Mouse (Mus musculus) thymus, postnatal 4 days (tissue): ENCODE data around the gene Gm37240.
A peak's percentile ranks its signal among the peaks of the same experiment; 100 is the strongest.

Source experiments
- DNase-seq: peaks from one replicate; pipeline ENCODE4 v3.0.0; 2021

Gm37240 gene

DNA sequence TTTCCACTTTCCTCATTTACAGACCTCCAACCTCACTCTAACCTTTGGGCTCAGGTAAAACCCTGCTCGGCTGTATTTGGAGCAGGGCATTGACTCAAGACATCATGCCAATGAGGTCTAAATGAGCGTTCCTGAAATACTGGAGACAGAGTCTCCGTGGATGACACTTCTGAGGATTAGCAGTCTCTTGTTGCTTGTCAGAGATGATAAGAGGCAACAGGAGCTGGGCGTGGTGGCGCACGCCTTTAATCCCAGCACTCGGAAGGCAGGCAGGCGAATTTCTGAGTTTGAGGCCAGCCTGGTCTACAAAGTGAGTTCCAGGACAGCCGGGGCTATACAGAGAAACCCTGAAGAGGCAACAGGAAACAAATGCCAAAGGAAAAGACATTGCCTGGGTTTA, 1083.3 kb downstream of the Gm37240 start:
- no peak for DNase-seq

DNA sequence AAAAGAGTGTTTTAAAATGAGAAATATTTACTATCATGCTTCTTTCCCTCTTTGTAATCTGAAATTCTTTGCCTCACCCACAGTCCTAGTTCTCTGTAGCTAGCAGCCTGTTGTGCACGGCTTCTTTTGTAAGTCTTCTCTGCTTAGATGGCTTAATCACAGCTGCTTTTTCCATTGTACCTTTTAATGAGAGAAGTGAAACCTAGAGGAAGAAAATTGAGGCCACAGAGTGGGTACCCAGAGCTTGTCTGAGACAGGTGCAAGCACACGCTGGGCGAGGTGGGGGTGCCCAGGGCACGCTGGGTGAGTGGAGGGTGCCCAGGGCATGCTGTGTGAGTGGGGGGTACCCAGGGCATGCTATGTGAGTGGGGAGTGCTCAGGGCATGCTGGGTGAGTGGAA, 1099.4 kb downstream of the Gm37240 start:
- DNase-seq = no peak

- no peak for DNase-seq
Measured at GRCm38 (mm10) chr3:84776084-84776483, 1111.2 kb downstream of the Gm37240 start.

DNA sequence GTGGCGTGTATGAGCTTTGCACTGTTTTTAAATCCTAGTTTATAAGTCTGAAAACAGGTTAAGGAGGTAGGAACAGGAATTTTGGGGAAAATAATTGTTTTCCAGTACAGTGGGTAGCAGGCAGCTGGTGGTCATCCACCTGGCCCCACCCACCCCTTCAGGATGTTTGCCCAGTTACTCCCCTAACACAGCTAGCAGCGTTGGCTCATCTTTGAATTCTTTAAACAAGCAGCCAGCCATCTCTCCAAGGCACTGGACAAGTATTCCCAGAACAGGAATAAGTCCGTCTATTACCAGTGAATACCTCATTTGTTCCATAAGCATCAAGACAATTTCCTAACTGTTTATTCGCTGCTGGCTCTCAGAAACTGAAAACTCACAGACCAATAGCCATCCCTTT, 1111.7 kb downstream of the Gm37240 start:
- DNase-seq = no peak

DNA sequence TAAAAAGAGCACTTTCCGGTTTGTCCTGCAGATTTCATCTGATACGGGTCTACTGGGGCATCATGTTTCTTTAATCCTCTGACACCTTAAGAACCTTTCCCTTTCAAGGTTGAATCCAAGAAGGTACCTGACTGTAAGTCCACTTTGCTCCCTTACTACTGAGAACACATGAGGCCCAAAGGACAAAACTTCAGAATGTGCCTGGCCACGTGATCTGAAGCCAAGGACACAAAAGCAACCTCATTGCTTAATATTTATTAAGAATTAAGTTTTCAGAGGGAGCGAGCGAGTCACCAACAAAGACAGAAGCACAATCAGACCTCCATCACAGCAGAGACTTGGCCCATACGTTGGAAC, 1112.3 kb downstream of the Gm37240 start:
- DNase-seq = no peak

GRCm38 (mm10) chr3:84774246-84775066, 1112.9 kb downstream of the Gm37240 start:
- DNase-seq = no peak

DNA sequence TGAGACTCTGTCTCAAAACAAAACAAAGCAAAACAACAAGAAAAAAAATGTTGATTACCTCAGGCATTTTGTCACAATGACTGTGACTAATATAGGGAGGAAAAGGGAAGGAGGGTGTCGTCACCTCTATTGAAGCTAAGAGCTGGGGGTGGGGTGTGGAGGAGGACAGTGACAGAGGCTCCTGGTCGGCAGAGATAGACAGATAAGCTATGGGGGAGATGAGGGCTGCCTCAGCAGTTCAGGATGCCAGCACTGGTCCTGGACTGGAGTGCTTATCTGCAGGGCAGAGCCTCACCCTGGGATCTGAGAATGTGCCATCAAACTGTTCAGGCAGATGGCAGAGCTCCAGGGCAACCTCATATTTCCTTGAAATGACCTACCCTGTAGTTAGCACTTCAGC, 1115.3 kb downstream of the Gm37240 start:
- DNase-seq = no peak

DNA sequence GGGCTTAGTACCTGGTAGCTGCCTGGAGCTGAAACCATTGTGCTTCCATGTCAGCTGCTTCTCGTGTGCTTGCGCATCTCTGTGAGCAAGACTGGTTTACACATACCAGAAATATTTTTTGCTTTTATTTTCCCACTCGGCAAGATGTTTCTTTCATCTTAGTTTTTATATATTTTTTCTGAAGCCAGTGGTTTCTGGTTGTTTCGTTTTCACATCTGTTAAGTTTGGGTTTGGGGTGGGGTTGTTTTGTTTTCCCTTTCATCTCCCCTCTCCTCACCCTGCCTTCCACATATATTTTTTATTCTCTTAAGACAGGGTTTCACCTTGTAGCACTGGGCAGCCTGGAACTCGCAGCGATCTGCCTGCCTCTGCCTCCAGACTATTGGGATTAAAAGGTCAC, 1116.8 kb downstream of the Gm37240 start:
- DNase-seq = no peak

DNA sequence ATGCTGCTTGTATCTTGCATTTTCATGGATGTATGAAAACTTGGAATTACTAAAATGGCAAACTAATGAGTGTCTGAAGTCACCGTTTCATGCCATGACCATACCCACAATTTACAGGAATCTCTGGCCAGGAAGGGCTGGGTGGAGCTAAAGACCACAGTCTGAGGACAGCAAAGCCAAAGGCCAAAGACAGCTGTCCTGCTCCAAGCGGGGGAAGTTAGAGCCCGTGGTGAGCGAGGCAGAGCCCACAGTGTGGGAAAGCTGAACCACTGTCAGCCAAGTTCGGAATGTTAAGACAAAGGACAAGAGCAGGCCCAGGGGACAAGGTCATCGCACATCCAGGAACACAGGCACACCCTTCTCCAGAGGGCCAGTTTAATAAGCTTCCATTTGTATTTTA, 1117.9 kb downstream of the Gm37240 start:
- no peak for DNase-seq

GRCm38 (mm10) chr3:84768940-84769339, 1118.4 kb downstream of the Gm37240 start:
- no peak for DNase-seq

DNA sequence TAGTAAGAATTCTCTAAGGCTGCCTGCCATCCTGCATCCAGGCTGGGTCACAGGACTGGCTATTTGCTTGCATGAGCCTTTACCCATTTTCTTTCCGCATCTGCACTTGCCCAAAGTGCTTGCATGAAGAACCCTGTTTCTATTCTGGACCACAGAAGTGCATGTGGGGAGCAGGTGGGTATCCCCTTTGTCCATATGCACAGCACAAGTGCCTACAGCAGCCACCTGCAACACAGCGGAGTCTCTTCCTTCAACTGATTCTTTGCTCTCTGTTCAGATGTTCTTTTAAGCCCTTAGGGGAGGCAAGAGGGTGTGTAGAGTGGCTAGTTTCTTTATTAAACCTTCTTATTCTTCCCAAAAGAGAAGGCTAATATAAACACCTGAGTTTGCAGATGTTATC, 1133.5 kb downstream of the Gm37240 start:
- peak; percentile 45 for DNase-seq

DNA sequence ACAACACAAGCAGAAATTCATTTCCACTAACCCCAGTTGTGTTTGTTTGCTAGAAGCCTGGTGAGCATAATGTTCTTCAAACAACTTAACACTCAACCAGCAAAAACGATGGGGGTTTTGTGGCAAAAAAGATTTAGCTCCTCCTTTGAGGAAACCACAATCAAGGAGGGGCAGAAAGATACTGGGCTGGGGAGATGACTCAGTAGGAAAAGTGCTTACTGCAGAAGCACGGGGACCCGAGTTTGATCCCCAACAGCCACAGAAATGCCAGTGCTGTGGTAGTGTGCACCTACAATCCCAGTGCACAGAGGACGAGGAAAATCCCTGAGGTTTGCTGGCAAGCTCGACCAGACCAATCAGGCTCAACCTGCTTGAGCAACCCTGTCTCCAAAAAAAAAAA, 1138.1 kb downstream of the Gm37240 start:
- DNase-seq = no peak

GRCm38 (mm10) chr3:84748139-84748538, 1139.2 kb downstream of the Gm37240 start:
- no peak for DNase-seq

DNA sequence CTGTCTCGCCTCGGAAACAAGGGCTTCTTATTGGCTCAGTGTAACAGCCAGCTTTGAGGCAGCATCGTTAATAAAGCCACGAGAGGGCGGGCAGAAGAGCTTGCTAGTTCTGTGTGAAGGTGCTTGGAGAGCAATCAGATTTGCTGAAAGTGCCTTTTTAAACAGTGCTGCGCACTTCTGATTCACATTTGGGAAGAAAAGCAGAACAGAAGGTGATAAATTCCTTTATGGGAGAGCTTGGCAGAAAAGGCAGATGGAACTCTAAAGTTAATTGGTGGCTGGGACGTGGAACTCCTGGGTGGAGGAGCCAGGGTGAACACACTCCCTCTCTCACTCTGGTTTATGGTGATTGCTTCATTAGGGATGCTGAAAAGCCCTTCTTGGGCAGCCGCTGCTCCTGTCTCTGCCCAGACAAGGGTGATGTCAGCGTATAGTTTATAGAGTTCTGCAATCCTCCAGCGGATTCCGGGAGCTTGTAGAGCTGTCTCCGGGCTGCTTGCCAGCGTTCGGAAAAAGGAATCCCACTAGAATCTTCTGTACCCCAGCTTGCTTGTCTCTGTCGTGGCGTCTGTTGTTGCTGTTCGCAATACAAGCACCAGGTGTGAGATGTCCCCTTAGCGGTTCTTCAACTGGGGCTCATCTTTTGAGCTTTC, 1141.7 kb downstream of the Gm37240 start:
- DNase-seq = no peak

- no peak for DNase-seq
Measured at GRCm38 (mm10) chr3:84744707-84745106, 1142.6 kb downstream of the Gm37240 start.

DNA sequence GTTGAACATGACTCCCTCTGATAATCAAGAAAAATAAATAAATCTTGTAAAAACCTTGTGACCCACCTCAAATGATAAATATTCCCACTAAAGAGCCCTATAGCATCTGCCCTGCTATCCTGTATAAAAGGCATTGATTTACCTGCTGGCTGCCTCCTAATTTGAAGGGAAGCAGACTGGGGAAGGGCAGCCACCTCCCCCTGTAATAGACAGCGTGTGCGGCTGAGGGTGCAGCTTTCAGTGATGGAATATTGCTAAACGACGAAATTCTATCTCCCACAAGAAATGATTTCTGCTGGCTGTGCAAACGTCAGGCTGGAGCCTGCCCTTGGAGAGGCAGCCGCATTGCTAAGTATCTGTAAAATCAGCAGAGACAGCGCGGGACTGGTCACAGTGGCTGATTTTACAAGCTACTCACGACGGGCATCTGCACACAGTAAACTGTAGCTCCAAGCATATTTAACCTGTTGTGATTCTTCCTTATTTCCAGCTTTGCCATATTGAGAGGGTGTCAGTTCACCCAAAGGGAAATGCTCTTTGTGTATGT, 1147.2 kb downstream of the Gm37240 start:
- DNase-seq = peak; percentile 6

DNA sequence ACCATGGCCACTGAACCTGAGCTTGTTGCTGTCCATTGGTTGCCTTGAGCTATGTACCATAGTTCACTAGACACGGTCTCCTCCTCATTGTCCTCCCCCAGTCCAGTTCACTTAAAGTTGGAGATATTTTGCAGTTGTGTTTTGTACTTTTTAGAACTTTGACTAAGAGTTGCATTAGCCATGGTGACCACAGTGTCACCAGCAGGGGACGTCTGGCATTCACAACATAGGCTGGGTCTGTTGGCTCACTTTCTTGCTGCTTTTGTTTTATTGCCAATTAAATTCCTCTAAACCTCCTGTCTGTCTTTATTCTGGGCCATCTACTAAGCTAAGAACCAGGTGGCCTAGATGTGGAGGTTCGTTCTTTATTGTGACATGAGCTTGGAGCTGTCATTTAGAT, 1150.2 kb downstream of the Gm37240 start:
- no peak for DNase-seq

DNA sequence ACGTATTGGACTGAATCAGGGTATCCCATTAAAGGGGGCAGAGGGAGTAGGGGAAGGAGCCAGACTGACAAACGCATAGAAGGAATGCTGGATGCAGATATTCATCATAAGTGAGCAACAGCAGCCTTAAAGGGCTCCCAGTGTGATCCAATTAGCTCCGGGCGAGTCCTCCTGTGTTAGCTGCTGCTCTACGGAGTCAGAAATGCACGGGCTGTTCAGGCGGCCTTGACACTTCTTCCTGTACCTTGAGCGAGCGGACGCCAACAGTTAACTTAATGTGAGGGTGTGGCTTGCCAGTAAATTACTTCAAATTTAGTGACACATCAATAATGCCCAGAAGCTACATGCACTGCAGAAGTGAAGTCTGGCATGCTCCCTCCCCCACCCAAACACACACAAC, 1151.6 kb downstream of the Gm37240 start:
- DNase-seq = no peak

DNA sequence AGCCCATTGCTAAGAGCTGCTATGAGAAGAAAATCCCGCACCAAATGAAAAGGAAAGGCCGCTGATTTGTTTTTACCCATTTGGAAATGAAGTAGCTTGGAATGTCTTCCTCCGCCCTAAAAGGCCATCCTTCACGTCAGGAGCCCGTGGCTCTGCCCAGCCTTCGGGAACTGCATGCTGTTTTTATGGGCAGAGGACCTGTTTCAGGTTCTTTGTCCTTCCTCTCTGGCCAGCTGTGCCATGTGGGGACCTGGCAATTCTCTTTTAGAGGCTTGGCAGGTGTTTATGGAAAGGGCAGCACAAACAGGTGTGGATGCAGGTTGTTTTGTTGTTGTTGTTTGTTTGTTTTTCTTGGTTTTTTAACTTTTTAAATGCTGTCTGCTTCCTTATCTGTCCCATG, 1154.8 kb downstream of the Gm37240 start:
- peak; percentile 40 for DNase-seq

DNA sequence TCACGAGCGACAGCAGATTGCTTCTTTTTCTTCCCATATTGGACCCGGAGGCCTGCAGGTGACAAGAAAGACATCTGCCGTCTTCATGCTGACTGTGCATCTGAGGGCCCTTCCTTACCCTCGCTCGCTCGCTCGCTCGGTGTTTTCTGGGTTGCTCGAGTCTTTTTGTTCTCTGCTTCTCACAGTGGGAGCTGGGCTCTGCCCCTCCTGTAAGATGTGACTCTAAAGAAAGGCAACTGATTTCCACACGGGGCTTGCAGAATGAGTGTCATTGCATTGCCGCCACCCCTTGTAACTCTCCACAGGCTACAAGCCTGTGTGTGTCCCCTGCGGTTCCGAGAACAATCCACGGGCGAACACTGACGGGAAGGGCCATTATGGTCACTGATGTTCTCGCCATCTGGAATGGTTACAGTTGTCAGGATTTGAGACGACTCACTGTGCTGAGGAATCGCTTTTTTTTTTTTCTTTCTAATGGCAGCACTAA, 1155.3 kb downstream of the Gm37240 start:
- peak; percentile 72 for DNase-seq

DNA sequence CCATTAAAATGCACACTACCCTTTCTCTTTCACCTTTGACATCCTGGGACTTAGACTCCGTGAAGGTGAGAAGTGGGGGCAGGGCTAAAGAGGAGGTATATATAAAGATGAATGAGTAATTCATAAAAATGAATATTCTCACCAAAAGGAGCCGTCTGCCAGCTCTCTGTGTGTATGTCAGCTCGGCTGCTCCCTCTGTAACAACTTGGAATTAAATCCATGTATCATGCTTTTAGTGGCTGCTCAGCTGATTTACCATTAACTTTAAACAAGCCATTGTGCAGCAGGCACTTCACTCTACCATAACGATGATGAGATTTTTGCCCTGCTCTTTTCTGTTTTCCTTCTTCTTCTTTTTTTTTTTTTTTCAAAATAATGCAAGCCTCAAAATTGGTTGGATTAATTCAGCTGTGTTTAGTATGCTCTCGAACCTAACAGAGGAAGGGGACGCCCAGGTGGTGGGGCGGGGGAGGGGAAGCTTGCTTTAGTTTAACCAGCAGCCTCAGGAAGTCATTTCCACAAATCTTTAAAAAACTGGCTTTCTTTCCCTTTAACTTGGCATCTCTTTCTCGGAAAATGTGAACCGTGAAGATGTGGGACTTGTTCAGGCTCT, 1155.8 kb downstream of the Gm37240 start:
- DNase-seq = peak; percentile 83

DNA sequence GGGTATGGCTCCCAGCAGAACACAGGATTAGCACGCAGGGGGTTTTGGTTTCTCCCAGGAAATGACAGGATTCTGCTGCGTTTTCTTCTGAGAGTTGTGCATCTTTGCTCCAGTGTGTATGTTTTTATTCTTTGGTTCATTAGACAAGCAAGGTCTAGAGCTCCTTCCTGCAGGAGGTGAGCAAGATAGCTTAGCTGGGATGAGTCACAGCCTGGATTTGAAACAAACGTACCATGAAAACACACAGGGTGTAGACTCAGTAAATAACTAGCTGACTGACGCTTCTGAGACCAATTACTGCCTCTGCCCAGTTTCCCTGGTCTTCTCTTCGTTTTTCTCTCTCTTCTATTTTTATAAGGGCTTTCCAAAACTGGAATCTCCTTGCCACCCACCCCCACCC, 1156.3 kb downstream of the Gm37240 start:
- DNase-seq = no peak

DNA sequence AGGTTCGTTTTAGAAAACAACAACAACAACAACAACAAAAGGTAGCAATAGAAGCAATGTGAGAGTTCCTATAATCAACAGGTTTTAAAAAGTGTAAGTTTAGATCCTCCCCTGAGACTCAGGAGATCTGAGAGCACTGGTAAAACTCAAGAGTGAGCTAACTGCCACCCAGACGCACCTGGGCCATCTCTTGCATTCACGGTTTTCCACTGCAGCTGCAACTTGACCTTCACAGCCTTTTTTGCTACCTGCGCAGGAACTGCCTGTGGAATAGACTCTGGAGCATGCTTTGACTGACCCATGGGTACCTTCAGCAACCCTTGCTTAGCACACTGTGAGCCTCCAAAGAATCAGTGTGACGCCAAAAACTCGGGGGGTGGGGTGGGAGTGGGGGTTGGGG, 1157.5 kb downstream of the Gm37240 start:
- DNase-seq = peak; percentile 59

GRCm38 (mm10) chr3:84723996-84724395, 1163.3 kb downstream of the Gm37240 start:
- DNase-seq = no peak
